Mouse (Mus musculus): ENCODE data around the gene Rccd1.

Rccd1 gene

DNA sequence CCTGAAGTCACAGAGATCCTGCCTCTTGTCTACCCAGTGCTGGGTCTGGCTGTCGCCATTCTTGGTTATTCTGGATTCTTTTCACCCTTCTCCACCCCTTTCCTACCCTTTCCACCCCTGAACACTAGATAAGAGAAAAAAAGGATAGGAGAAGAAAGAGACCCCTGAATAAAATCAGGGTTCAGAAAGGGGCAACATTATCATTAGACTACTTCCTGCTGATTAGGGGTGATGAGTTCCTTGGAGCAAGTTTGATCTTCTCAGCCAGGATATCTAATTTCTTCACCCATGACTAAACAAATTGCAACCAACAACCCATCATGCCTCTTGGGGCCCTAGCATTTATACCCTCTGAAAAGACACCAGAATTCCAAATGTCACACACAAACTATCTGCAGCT, 56.5 kb downstream of the Rccd1 start:
- CTCF ChIA-PET, result interaction anchor here (0.7 kb wide), 1 partner anchor 139 kb away, joined by 3 read pairs; no protein-coding TSS in a partner anchor

DNA sequence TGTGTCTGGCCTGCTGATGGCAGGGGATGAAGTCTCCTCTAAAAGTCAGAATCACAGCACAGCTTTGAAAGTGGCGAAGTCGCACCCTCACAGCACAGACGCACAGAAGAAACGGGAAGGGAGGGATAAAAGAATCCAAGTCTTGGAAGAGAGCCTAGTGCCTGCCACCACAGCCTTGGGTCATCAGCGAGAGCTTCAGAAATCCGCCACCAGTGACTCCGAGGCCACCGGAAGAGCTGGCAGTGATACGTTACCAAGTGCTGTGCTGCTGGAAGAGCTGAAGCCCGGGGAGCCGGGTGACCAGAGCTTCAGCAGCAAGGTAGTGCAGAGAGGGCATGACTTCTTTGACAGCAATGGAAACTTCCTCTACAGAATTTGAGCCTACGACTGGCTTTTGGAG, 59.6 kb downstream of the Rccd1 start:
- CTCF ChIA-PET, result no interaction called here

DNA sequence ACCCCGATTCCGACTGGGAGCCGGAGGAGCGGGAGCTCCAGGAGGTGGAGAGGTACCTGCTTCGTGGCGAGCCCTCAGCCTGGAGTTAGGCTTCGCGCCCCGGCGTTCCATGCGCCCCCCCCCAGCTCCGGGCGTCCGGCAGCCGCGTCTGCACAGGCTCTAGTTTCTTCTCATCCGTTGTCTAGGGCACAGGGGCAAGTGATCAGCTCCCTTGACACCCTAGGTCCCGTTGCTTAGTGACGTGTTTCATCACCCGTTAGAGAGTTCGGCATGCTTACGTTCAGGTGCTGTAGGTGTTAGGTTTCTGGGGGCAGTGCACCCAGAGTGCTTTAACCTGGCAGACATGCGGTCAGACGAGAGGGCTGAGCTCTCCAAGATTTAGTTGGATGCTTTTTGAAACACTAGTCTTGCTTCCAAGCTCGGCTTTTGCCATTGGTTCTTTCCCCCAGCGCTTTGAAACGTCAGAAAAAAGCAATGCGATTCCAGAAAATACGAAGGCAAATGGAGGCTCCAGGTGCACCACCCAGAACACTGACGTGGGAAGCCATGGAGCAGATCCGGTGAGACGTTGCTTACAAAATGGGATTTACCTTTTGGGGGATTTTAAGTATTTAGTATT, 62.8 kb downstream of the Rccd1 start:
- CTCF ChIA-PET, result interaction anchor here (0.6 to 0.7 kb wide), 4 partner anchors 20 to 128 kb away, joined by 3 to 5 read pairs (median 3); partner anchors contain the start of gene Sema4b

DNA sequence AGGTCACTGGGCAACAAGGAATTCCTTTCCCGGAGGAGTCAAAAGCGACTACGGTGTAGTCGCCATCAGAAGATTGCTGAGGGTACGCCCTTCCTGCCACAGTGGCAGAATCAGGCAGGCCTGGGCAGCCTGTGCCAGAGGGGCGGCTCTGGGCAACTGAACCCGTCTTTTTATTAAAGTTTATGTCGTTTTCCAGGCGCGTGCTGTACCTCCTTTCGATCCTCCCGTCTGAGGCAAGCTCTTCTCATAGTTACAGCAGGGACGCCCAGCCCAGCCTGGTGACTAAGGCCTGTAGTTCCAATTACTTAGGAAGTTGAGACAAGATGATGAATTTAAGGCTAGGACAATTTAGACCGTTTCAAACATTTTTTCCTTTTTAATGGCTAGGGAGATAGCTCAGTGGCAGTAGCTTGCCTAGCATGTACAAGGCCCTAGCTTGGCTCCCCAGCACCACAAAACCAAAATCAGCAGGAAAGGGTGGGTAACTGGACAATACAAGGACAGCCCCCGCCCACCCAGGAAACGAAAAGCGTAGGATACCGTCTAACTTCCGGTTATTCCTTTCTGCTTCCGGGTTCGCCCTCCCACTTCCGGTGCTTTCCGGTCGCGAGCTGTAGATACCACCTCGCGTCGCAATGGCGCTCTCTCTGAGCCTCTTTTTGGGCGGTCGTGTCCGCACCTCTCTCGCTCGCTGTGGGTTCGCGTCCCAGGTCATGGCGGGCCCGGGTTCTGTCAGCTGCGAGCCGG, 63.5 kb downstream of the Rccd1 start, which contains the start of gene Ngrn:
Gene Ngrn (plus strand): TSS at position 591 of the 747 bp plus-strand sequence.
- CTCF ChIA-PET, result interaction anchor here (0.6 to 0.9 kb wide), 3 partner anchors 32 to 126 kb away, joined by 3 to 6 read pairs (median 3); partner anchors contain the start of gene Sema4b

DNA sequence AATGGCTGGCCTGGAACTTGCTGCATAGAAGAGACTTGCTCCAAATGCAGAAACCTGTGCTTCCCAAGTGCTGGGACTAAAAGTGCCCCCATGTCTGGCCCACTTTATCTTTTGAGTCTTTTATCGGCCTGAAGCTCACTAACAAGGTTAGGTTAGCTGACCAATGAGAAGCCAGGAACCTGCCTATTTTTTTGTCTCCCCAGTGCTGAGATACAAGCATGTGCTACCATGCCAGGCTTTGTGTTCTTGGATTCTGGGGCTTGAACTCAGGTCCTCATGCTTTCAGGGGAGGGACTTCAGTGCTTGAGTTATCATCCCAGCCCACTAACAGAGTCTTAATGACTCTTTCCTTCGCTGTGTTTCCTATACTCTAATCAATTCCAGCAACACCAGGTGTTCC, 66.5 kb downstream of the Rccd1 start:
- CTCF ChIA-PET, result interaction anchor here (0.6 kb wide), 1 partner anchor 117 kb away, joined by 5 read pairs; no protein-coding TSS in a partner anchor

DNA sequence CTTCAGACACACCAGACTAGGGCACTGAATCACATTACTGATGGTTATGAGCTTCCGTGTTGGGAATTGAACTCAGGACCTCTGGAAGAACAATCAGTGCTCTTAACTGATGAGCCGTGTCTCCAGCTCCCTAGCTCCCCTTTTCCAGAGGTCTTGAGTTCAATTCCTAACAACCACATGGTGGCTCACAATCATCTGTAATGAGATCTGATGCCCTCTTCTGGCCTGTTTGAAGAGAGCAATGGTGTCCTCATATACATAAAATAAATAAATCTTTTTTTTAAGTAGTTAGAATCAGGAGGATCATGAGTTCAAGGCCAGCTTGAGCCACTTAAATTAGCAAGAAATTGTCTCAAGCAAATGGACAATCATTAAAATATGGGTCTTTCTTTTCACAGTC, 68.3 kb downstream of the Rccd1 start:
- CTCF ChIA-PET, result interaction anchor here (0.5 to 0.7 kb wide), 3 partner anchors 13 to 244 kb away, joined by 3 to 4 read pairs (median 3); no protein-coding TSS in a partner anchor

DNA sequence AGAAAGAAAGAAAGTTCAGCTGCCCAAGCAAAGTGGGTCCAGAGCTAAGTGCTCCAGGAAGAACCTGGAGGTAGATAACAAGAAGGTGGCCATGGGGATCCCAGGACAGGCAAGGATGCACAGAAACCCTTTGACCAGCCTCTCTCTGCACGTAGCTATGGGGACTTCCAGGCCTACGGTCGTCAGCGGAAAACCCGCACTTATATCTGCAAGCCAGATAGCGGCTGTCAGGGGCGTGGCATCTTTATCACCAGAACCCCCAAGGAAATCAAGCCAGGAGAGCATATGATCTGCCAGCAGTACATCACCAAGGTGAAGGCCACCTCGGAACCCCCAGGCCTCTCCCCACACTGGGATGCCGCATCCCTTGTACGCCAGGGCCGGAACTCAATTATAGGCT, 71.4 kb downstream of the Rccd1 start:
- CTCF ChIA-PET, result no interaction called here

DNA sequence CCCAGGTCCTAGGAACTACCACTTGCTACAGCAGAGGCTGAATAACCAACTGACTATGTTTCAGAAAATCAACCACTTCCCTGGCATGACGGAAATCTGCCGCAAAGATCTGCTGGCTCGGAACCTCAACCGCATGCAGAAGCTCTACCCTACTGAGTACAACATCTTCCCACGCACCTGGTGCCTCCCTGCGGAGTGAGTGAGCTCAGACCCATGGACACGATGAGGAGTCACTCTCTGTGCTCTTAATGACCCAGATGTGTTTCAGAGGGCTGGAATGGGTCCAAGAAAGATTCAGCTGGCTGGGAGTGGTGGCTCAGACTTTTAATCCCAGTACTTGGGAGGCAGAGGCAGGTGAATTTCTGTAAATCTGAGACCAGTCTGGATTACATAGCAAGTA, 71.8 kb downstream of the Rccd1 start:
- CTCF ChIA-PET, result no interaction called here

DNA sequence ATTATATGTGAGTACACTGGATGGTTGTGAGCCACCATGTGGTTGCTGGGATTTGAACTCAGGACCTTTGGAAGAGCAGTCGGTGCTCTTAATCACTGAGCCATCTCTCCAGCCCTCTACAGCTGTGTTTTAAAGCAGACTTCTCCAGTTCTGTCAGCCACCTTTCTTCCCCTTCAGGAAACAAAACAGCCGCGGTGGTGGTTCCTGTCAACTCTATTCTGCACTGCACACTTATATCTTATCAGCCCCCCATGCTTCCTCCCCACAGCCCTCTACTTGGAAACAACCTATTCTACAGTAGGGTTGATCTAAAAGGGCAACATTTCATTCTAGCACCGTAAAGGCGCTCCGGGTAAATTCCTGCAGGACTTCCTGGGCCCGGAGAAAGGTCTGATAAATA, 77.4 kb downstream of the Rccd1 start:
- CTCF ChIA-PET, result interaction anchor here (0.5 to 0.9 kb wide), 2 partner anchors 16 to 69 kb away, joined by 3 to 8 read pairs; no protein-coding TSS in a partner anchor

DNA sequence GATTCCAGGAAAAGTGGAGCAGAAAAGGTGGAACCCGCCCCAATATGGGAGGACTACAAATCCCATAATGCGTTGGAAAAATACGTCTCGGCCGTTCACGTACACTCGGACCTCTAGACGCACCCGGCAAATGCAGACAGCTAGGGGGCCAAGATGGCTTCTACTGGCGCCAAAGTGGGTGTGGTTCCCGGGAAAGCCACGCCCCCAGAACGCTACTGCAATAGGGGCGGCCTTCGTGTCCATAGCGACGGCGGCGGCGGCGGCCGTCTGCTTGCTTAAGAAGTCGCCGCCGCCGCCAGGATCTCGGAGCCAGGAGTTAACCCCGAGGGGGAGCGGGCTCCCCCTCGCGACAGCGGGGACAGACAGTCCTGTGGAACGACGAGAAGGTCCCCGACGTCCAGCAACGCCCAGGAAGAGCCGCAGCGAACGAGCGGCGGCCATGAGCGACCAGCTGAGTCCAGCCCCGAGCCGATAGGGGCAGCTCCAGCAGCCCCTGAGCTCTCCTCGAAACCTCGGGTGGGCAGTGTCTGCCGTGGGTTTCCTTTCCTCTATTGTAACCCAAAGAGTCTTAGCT, 78.0 kb downstream of the Rccd1 start, which contains the start of gene Ttll13:
Gene Ttll13 (plus strand): TSS at position 229 of the 574 bp plus-strand sequence.
- CTCF ChIA-PET, result interaction anchor here (0.9 kb wide), 1 partner anchor 69 kb away, joined by 3 read pairs; no protein-coding TSS in a partner anchor

DNA sequence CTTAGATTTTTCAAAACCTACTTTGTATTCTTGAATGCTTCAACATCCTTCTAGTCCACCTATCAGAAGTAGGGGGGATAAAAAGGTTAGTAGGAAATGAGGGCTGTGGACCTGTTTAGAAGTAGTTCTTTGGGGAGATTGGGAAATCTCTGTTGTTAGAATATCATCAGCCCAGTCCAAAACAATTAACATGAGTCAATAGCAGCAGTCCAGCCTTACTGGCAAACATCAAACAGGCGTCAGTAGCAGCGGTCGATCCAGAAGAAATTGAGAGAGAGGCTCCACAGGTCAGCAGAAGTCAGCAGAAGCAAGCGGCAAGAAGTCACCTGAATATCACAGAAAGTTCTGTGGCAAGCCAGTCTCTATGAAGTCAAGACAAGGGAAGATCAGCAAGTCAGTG, 79.4 kb downstream of the Rccd1 start:
- CTCF ChIA-PET, result no interaction called here

Measured in spleen, embryonic (tissue).